Mouse (Mus musculus): ENCODE measurements at regions not wholly inside any gene's neighbourhood (a gene's known extent, or its start where the extent isn't known, plus 50 kb on each side); places are given as distances from the start of the nearest gene placed in this dataset.
A peak's percentile ranks its signal among the peaks of the same experiment; 100 is the strongest.
"Not testable (repeated sequence)": the region's sequence is repeated elsewhere in the genome, so short reads cannot be mapped to it uniquely, and the experiment has no call there.

GRCm38 (mm10) chr5:3141841-3142240 is 199.4 kb upstream of the Cdk6 start:
- DNase-seq (ENCODE audit: low spot score); H3K4me3 ChIP-seq (replicated peaks; ENCODE audit: low read depth, low read length); H3K9me3 ChIP-seq (replicated peaks; ENCODE audit: low read length); H3K36me3 ChIP-seq (ENCODE audit: insufficient read depth, low read length); H3K4me1 ChIP-seq (replicated peaks; ENCODE audit: insufficient read depth, low read length); ATAC-seq (replicated peaks; ENCODE audit: low FRiP score, low read depth); H3K4me2 ChIP-seq (ENCODE audit: low read length); H3K9ac ChIP-seq (ENCODE audit: low read depth, low read length); H3K27me3 ChIP-seq (ENCODE audit: insufficient read depth, low read length); H3K27ac ChIP-seq: not testable (repeated sequence)
- WGBS: 92% methylated on average over 11 of the region's 11 CpGs

- DNase-seq (ENCODE audit: low spot score) (peak; percentile 40), ATAC-seq (replicated peaks; ENCODE audit: low FRiP score, low read depth) (peak; percentile 72)
- not testable (repeated sequence) for H3K9ac ChIP-seq (ENCODE audit: low read depth, low read length); H3K27me3 ChIP-seq (ENCODE audit: insufficient read depth, low read length); H3K9me3 ChIP-seq (replicated peaks; ENCODE audit: low read length); H3K36me3 ChIP-seq (ENCODE audit: insufficient read depth, low read length); H3K4me3 ChIP-seq (replicated peaks; ENCODE audit: low read depth, low read length); H3K4me1 ChIP-seq (replicated peaks; ENCODE audit: insufficient read depth, low read length); H3K27ac ChIP-seq; H3K4me2 ChIP-seq (ENCODE audit: low read length)
- TF ChIP-seq CTCF (IDR thresholded peaks at IDR 0.05; ENCODE audit: low read depth): peak; percentile 59
- WGBS: 44% methylated on average over 8 of the region's 11 CpGs
Measured at GRCm38 (mm10) chr5:3146544-3147295, 194.6 kb upstream of the Cdk6 start.

GRCm38 (mm10) chr5:3149886-3150285 is 191.4 kb upstream of the Cdk6 start:
- ATAC-seq (replicated peaks; ENCODE audit: low FRiP score, low read depth): not testable (repeated sequence)

GRCm38 (mm10) chr5:3150766-3151165 is 190.5 kb upstream of the Cdk6 start:
- not testable (repeated sequence) for H3K4me2 ChIP-seq (ENCODE audit: low read length); H3K27ac ChIP-seq; H3K9ac ChIP-seq (ENCODE audit: low read depth, low read length); H3K4me1 ChIP-seq (replicated peaks; ENCODE audit: insufficient read depth, low read length); H3K27me3 ChIP-seq (ENCODE audit: insufficient read depth, low read length); H3K4me3 ChIP-seq (replicated peaks; ENCODE audit: low read depth, low read length); DNase-seq (ENCODE audit: low spot score); H3K36me3 ChIP-seq (ENCODE audit: insufficient read depth, low read length); H3K9me3 ChIP-seq (replicated peaks; ENCODE audit: low read length); ATAC-seq (replicated peaks; ENCODE audit: low FRiP score, low read depth)
- WGBS: 71% methylated on average over 4 of the region's 4 CpGs

More at GRCm38 (mm10) chr5:3149886-3150285, 191.4 kb upstream of the Cdk6 start:
- 78% methylated on average over 5 of the region's 5 CpGs for WGBS
- not testable (repeated sequence) for H3K9me3 ChIP-seq (replicated peaks; ENCODE audit: low read length); DNase-seq (ENCODE audit: low spot score); H3K27me3 ChIP-seq (ENCODE audit: insufficient read depth, low read length); H3K4me3 ChIP-seq (replicated peaks; ENCODE audit: low read depth, low read length); H3K27ac ChIP-seq; H3K4me2 ChIP-seq (ENCODE audit: low read length); H3K9ac ChIP-seq (ENCODE audit: low read depth, low read length); H3K36me3 ChIP-seq (ENCODE audit: insufficient read depth, low read length); H3K4me1 ChIP-seq (replicated peaks; ENCODE audit: insufficient read depth, low read length)

GRCm38 (mm10) chr5:3151534-3152148 is 189.6 kb upstream of the Cdk6 start:
- peak overlapping the region; percentile 57 for H3K4me2 ChIP-seq (ENCODE audit: low read length)
- H3K4me3 ChIP-seq (replicated peaks; ENCODE audit: low read depth, low read length); ATAC-seq (replicated peaks; ENCODE audit: low FRiP score, low read depth); H3K36me3 ChIP-seq (ENCODE audit: insufficient read depth, low read length); H3K27me3 ChIP-seq (ENCODE audit: insufficient read depth, low read length); H3K9me3 ChIP-seq (replicated peaks; ENCODE audit: low read length); DNase-seq (ENCODE audit: low spot score); H3K9ac ChIP-seq (ENCODE audit: low read depth, low read length); H3K4me1 ChIP-seq (replicated peaks; ENCODE audit: insufficient read depth, low read length); H3K27ac ChIP-seq: not testable (repeated sequence)
- 15% methylated on average over 11 of the region's 12 CpGs for WGBS

- ATAC-seq (replicated peaks; ENCODE audit: low FRiP score, low read depth) (peak; percentile 40; the same call in 1 of the 2 replicates), DNase-seq (ENCODE audit: low spot score) (peak; percentile 1)
- not testable (repeated sequence) for H3K27me3 ChIP-seq (ENCODE audit: insufficient read depth, low read length); H3K9me3 ChIP-seq (replicated peaks; ENCODE audit: low read length); H3K36me3 ChIP-seq (ENCODE audit: insufficient read depth, low read length); H3K9ac ChIP-seq (ENCODE audit: low read depth, low read length); H3K27ac ChIP-seq; H3K4me1 ChIP-seq (replicated peaks; ENCODE audit: insufficient read depth, low read length)
- peak overlapping the region; percentile 26; the same call in 1 of the 2 replicates for H3K4me3 ChIP-seq (replicated peaks; ENCODE audit: low read depth, low read length)
- WGBS: 25% methylated on average over 25 of the region's 26 CpGs
- peak overlapping the region; percentile 57 for H3K4me2 ChIP-seq (ENCODE audit: low read length)
Measured at GRCm38 (mm10) chr5:3152149-3152865, 189.0 kb upstream of the Cdk6 start.

- 81% methylated on average over 2 of the region's 2 CpGs for WGBS
- H3K4me2 ChIP-seq (ENCODE audit: low read length); H3K4me1 ChIP-seq (replicated peaks; ENCODE audit: insufficient read depth, low read length); H3K36me3 ChIP-seq (ENCODE audit: insufficient read depth, low read length); DNase-seq (ENCODE audit: low spot score); H3K9me3 ChIP-seq (replicated peaks; ENCODE audit: low read length); H3K27me3 ChIP-seq (ENCODE audit: insufficient read depth, low read length); H3K9ac ChIP-seq (ENCODE audit: low read depth, low read length); ATAC-seq (replicated peaks; ENCODE audit: low FRiP score, low read depth); H3K27ac ChIP-seq; H3K4me3 ChIP-seq (replicated peaks; ENCODE audit: low read depth, low read length): not testable (repeated sequence)
Measured at GRCm38 (mm10) chr5:3165511-3165910, 175.8 kb upstream of the Cdk6 start.

GRCm38 (mm10) chr5:3166496-3166895 is 174.8 kb upstream of the Cdk6 start:
- not testable (repeated sequence) for H3K4me3 ChIP-seq (replicated peaks; ENCODE audit: low read depth, low read length); H3K9me3 ChIP-seq (replicated peaks; ENCODE audit: low read length); H3K4me1 ChIP-seq (replicated peaks; ENCODE audit: insufficient read depth, low read length); DNase-seq (ENCODE audit: low spot score); H3K9ac ChIP-seq (ENCODE audit: low read depth, low read length); H3K4me2 ChIP-seq (ENCODE audit: low read length); ATAC-seq (replicated peaks; ENCODE audit: low FRiP score, low read depth); H3K36me3 ChIP-seq (ENCODE audit: insufficient read depth, low read length); H3K27me3 ChIP-seq (ENCODE audit: insufficient read depth, low read length); H3K27ac ChIP-seq
- WGBS: 72% methylated on average over 2 of the region's 2 CpGs

Measured in kidney, postnatal 0 days (tissue).